In the genomic region with DNA sequence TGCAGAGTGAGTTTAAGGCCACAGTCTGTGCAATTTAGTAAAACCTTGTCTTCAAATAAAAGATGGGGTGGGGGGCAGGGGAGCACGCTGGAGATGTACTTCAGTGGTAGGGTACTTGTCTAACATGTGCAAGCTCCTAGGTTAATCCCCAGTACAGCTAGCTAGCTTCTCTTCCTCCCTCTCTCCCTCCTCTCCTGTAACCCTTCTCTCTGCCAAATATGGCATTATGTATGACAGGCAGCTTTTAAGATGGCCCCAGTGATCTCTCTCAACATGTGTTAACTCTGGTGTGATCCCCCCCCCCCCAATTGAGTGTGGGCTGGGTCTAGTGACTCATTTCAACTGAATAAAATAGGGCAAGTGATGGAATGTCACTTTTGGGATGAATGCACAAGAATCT, we compare ENCODE assay signal across 40 mouse cellular contexts. TPM values are rescaled to one million over a fixed set of nuclear protein-coding genes. Genes with fewer than 3 reads are reported as not detected.
"Had no signal": no experiment of that assay in that cellular context is flagged by ENCODE, and none has a peak within 500 bp of the region (broad histone marks: within the 10 kb centered on the region; RNA-seq: fewer than 3 reads in every experiment).

No protein-coding gene starts in this region.

- DNase-seq: heart, postnatal 10 days; heart, postnatal 14 days; heart, postnatal 36 days; heart, postnatal 4 days; kidney, adult 11 months; kidney, adult 18-20 months; kidney, adult 2 months; kidney, adult 8-10 months; kidney, adult 9 months; kidney, postnatal 10 days; kidney, postnatal 14 days; kidney, postnatal 25 days; kidney, postnatal 4 days; layer of hippocampus, adult 9-11 months; layer of hippocampus, postnatal 36 days had no signal

- H3K9me3 ChIP-seq: heart, embryonic 10.5 days; heart, embryonic 12.5 days; heart, embryonic 13.5 days; heart, embryonic 15.5 days; hindbrain, embryonic 10.5 days; hindbrain, embryonic 12.5 days; hindbrain, embryonic 13.5 days; hindbrain, embryonic 15.5 days; intestine, embryonic 15.5 days; kidney, embryonic 15.5 days had no signal

- H3K9ac ChIP-seq: heart, embryonic 12.5 days; heart, embryonic 13.5 days; heart, embryonic 15.5 days; hindbrain, embryonic 12.5 days; hindbrain, embryonic 13.5 days; hindbrain, embryonic 14.5 days; hindbrain, embryonic 15.5 days; intestine, embryonic 15.5 days; kidney, embryonic 15.5 days had no signal

- H3K4me2 ChIP-seq: heart, embryonic 11.5 days; heart, embryonic 12.5 days; heart, embryonic 13.5 days; heart, embryonic 15.5 days; hindbrain, embryonic 12.5 days; hindbrain, embryonic 13.5 days; hindbrain, embryonic 14.5 days; hindbrain, embryonic 15.5 days; intestine, embryonic 15.5 days; kidney, embryonic 15.5 days had no signal

- H3K36me3 ChIP-seq: heart, embryonic 10.5 days; heart, embryonic 12.5 days; heart, embryonic 13.5 days; heart, embryonic 15.5 days; hindbrain, embryonic 10.5 days; hindbrain, embryonic 12.5 days; hindbrain, embryonic 13.5 days; hindbrain, embryonic 15.5 days; intestine, embryonic 15.5 days; kidney, embryonic 15.5 days had no signal

- H3K4me1 ChIP-seq: heart, embryonic 10.5 days; hindbrain, embryonic 10.5 days; hindbrain, embryonic 12.5 days; intestine, embryonic 15.5 days had no signal

- ATAC-seq: hindbrain, embryonic 16.5 days; hindbrain, postnatal 0 days; inflammation-experienced regulatory T-cells, adult 6 months; intestine, embryonic 15.5 days; intestine, embryonic 16.5 days had no signal

- H3K4me3 ChIP-seq: heart, embryonic 10.5 days; heart, embryonic 12.5 days; heart, embryonic 13.5 days; heart, embryonic 15.5 days; hindbrain, embryonic 10.5 days; hindbrain, embryonic 12.5 days; hindbrain, embryonic 13.5 days; hindbrain, embryonic 15.5 days; intestine, embryonic 15.5 days; kidney, embryonic 15.5 days; layer of hippocampus, adult 2 months; left cerebral cortex, adult 2 months had no signal

- H3K27me3 ChIP-seq: heart, embryonic 13.5 days; heart, embryonic 15.5 days; hindbrain, embryonic 12.5 days; hindbrain, embryonic 13.5 days; intestine, embryonic 15.5 days; kidney, embryonic 15.5 days had no signal

- H3K27ac ChIP-seq: heart, embryonic 10.5 days; heart, embryonic 13.5 days; heart, embryonic 15.5 days; hindbrain, embryonic 10.5 days; hindbrain, embryonic 12.5 days; hindbrain, embryonic 13.5 days; hindbrain, embryonic 14.5 days; hindbrain, embryonic 15.5 days; hindbrain, postnatal 0 days; intestine, embryonic 15.5 days; kidney, embryonic 15.5 days; kidney, postnatal 0 days; layer of hippocampus, adult 2 months; left cerebral cortex, adult 2 months had no signal

RNA-seq across cellular contexts. Expression of a gene that starts 21.9 kb away (rescaled TPM):
- polyA plus RNA-seq: heart, embryonic 10.5 days; heart, embryonic 12.5 days; heart, embryonic 14.5 days; heart, postnatal 0 days; hindbrain, embryonic 11.5 days; hindbrain, embryonic 14.5 days; hindbrain, embryonic 15.5 days; inflammation-experienced regulatory T-cells, adult 6 months; kidney, embryonic 14.5 days; kidney, postnatal 0 days had no signal

RNA-seq across cellular contexts. Expression of a gene that starts 41.6 kb away (rescaled TPM):
- polyA plus RNA-seq: heart, embryonic 10.5 days; heart, embryonic 11.5 days; heart, embryonic 12.5 days; heart, embryonic 13.5 days; heart, embryonic 14.5 days; heart, embryonic 15.5 days; heart, postnatal 0 days; inflammation-experienced regulatory T-cells, adult 6 months; intestine, embryonic 15.5 days; intestine, embryonic 16.5 days; kidney, adult 2 months; kidney, embryonic 14.5 days; kidney, embryonic 15.5 days; kidney, embryonic 16.5 days; kidney, postnatal 0 days; large intestine, adult 2 months had no signal
